Mouse (Mus musculus): ENCODE results near the gene Tst.

- TF ChIP-seq POLR2A (IDR thresholded peaks at IDR 0.05; ENCODE audit: borderline replicate concordance, low read depth, low read length) (no peak), CTCF (IDR thresholded peaks at IDR 0.05; ENCODE audit: low read depth, low read length) (no peak)
These were observed 38.1 kb upstream of the Tst start for GRCm38 (mm10) chr15:78443857-78444256.
